Mouse (Mus musculus): ENCODE data around the gene Unc93a2.
"Not testable (repeated sequence)": the region's sequence is repeated elsewhere in the genome, so short reads cannot be mapped to it uniquely, and the experiment has no call there.

Gene Unc93a2

GRCm38 (mm10) chr17:7385364-7385763 lies at the start of gene Unc93a2:
Unc93a2 (minus strand) TSS chr17:7385464.
- CTCF ChIA-PET, result not testable (repeated sequence)

GRCm38 (mm10) chr17:7434121-7434520 lies 48.9 kb upstream of the Unc93a2 start:
- CTCF ChIA-PET, result not testable (repeated sequence)

GRCm38 (mm10) chr17:7430210-7430631 lies 45.0 kb upstream of the Unc93a2 start:
- CTCF ChIA-PET, result interaction anchor here (0.6 kb wide), 1 partner anchor 1311 kb away, joined by 3 read pairs; no protein-coding TSS in a partner anchor

GRCm38 (mm10) chr17:7420191-7420973 lies 35.1 kb upstream of the Unc93a2 start:
- CTCF ChIA-PET, result not testable (repeated sequence)

- CTCF ChIA-PET, result interaction anchor here (0.6 kb wide), 1 partner anchor 365 kb away, joined by 3 read pairs; no protein-coding TSS in a partner anchor
Measured at GRCm38 (mm10) chr17:7414601-7415310, 29.5 kb upstream of the Unc93a2 start.

GRCm38 (mm10) chr17:7413336-7413735 lies 28.1 kb upstream of the Unc93a2 start:
- CTCF ChIA-PET, result not testable (repeated sequence)

- CTCF ChIA-PET, result not testable (repeated sequence)
Measured at GRCm38 (mm10) chr17:7399770-7400169, 14.5 kb upstream of the Unc93a2 start.

- CTCF ChIA-PET, result not testable (repeated sequence)
Measured at GRCm38 (mm10) chr17:7398198-7398847, 13.1 kb upstream of the Unc93a2 start.

- CTCF ChIA-PET, result not testable (repeated sequence)
Measured at GRCm38 (mm10) chr17:7397079-7397478, 11.8 kb upstream of the Unc93a2 start.

GRCm38 (mm10) chr17:7396288-7396687 lies 11.0 kb upstream of the Unc93a2 start:
- CTCF ChIA-PET, result not testable (repeated sequence)

GRCm38 (mm10) chr17:7395671-7396070 lies 10.4 kb upstream of the Unc93a2 start:
- CTCF ChIA-PET, result not testable (repeated sequence)

- CTCF ChIA-PET, result not testable (repeated sequence)
Measured at GRCm38 (mm10) chr17:7395116-7395515, 9.9 kb upstream of the Unc93a2 start.

- CTCF ChIA-PET, result not testable (repeated sequence)
Measured at GRCm38 (mm10) chr17:7389898-7390297, 4.6 kb upstream of the Unc93a2 start.

- CTCF ChIA-PET, result not testable (repeated sequence)
Measured at GRCm38 (mm10) chr17:7388958-7389356, 3.7 kb upstream of the Unc93a2 start.

GRCm38 (mm10) chr17:7388341-7388957 lies 3.2 kb upstream of the Unc93a2 start:
- CTCF ChIA-PET, result not testable (repeated sequence)

- CTCF ChIA-PET, result not testable (repeated sequence)
Measured at GRCm38 (mm10) chr17:7386016-7386415, 752 bp upstream of the Unc93a2 start.

- CTCF ChIA-PET, result not testable (repeated sequence)
Measured at GRCm38 (mm10) chr17:7383167-7384143, 1.8 kb downstream of the Unc93a2 start.

- CTCF ChIA-PET, result not testable (repeated sequence)
Measured at GRCm38 (mm10) chr17:7382711-7383110, 2.6 kb downstream of the Unc93a2 start.

GRCm38 (mm10) chr17:7377907-7378306 lies 7.4 kb downstream of the Unc93a2 start:
- CTCF ChIA-PET, result not testable (repeated sequence)

GRCm38 (mm10) chr17:7376951-7377700 lies 8.1 kb downstream of the Unc93a2 start:
- CTCF ChIA-PET, result not testable (repeated sequence)
